Mouse (Mus musculus) gastrocnemius, adult 2 months (tissue): ENCODE results near the gene Gm3336. TPM values are rescaled to one million over a fixed set of nuclear protein-coding genes. Genes with fewer than 3 reads are reported as not detected.

Source experiments
- DNase-seq: peaks from one replicate; pipeline ENCODE4 v3.0.0; 2022
- H3K27ac ChIP-seq: fragments of 200-600 bp; 2 replicates; pipeline ENCODE4 v1.8.1; 2022; ENCODE audit warnings: mild to moderate bottlenecking
- H3K4me3 ChIP-seq: fragments of 200-600 bp; 2 replicates; pipeline ENCODE4 v1.8.1; 2022; ENCODE audit warnings: mild to moderate bottlenecking, moderate library complexity
- CTCF ChIP-seq: fragments of 200-600 bp; IDR thresholded peaks from 2 replicates; pipeline ENCODE4 v1.8.1; 2022; ENCODE audit warnings: antibody characterized with exemption, mild to moderate bottlenecking, moderate library complexity
- intact Hi-C: fragments of 180-260 bp; cut with DNase I; formaldehyde crosslinking; loops from one replicate; pipeline ENCODE4 v1.15.1; 2025
- long read RNA-seq, 2 experiments: library from polyadenylated mRNA; stranded (forward); transcript quantifications; one replicate each; pipeline ENCODE4 v2.0.0; 2021
- total RNA-seq, 2 experiments: library from RNA; stranded (reverse); gene quantifications; 2 replicates each; pipeline ENCODE4 v1.2.3; 2021

Gene Gm3336
- not detected for total RNA-seq
- long read RNA-seq, experiment 1: 0 reads
- long read RNA-seq, experiment 2: 0 reads

- intact Hi-C loops: no loop called here
- Histone ChIP-seq H3K27ac (no peak within 1 kb of the TSS), H3K4me3 (no peak within 1 kb of the TSS)
- peak; percentile 88 for TF ChIP-seq CTCF
- DNase-seq: peak; percentile 75
These were observed at the start of gene Gm3336 for GRCm38 (mm10) chr8:70718297-70718696. TSS of gene Gm3336 (plus strand) at chr8:70718543.

GRCm38 (mm10) chr8:70671615-70672324 is 46.6 kb upstream of the Gm3336 start:
- Histone ChIP-seq H3K27ac (peak overlapping the region; percentile 98), H3K4me3 (no peak overlapping the region)
- TF ChIP-seq CTCF: no peak
- DNase-seq: peak; percentile 85
- intact Hi-C loops: no loop called here

DNA sequence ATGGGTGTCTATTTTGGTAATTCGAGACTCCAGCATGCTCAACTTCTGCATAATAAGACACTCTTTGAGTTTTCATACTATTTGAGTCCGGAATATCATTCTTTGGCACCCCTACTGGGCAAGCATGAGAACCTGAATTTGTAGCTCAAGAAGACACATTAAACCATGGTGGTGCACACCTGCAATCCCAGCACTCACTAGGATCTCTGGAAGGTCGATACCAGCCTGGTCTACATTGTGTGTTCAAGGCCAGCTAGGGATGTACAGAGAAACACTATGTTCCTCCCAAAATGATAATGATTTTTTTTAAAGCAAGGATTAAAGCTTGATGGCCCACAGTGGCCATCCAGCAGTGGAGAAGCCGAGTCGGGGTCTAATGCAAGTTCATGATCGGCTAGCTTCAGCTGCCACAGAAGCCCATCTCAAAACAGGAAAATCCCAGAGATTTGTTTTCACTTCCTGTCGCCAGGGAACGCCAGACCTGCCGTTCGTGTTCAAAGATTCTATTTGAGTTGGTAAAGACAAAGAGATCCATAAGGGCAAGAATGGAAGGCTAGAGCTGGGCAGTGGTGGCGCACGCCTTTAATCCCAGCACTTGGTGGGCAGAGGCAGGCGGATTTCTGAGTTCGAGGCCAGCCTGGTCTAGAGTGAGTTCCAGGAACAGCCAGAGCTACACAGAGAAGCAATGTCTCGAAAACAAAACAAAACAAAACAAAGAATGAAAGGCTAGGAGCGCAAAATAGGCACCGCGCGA is 45.8 kb upstream of the Gm3336 start:
- DNase-seq: no peak
- H3K4me3 ChIP-seq: peak overlapping the region; percentile 82
- intact Hi-C loops: loop anchor here (1.0 kb wide), 1 partner anchor 28 kb away; no protein-coding TSS in a partner anchor
- no peak for TF ChIP-seq CTCF
- peak overlapping the region; percentile 98 for H3K27ac ChIP-seq

GRCm38 (mm10) chr8:70673079-70673856 is 45.1 kb upstream of the Gm3336 start, which contains the start of gene Lsm4:
TSS of gene Lsm4 (plus strand) at chr8:70673248.
- peak; percentile 97 for DNase-seq
- H3K4me3 ChIP-seq: peak within 1 kb of the TSS; percentile 82
- H3K27ac ChIP-seq: peak within 1 kb of the TSS; percentile 98
- intact Hi-C loops: loop anchor here (1.0 kb wide), 1 partner anchor 27 kb away; no protein-coding TSS in a partner anchor
- peak; percentile 87 for TF ChIP-seq CTCF

GRCm38 (mm10) chr8:70674109-70674508 is 44.2 kb upstream of the Gm3336 start:
- no peak for DNase-seq
- TF ChIP-seq CTCF: no peak
- Histone ChIP-seq H3K4me3 (peak overlapping the region; percentile 82), H3K27ac (peak overlapping the region; percentile 98)
- intact Hi-C loops: no loop called here

- Histone ChIP-seq H3K27ac (peak overlapping the region; percentile 98), H3K4me3 (no peak overlapping the region)
- DNase-seq: no peak
- TF ChIP-seq CTCF: no peak
- intact Hi-C loops: no loop called here
These were observed 43.6 kb upstream of the Gm3336 start for GRCm38 (mm10) chr8:70674716-70675115.

DNA sequence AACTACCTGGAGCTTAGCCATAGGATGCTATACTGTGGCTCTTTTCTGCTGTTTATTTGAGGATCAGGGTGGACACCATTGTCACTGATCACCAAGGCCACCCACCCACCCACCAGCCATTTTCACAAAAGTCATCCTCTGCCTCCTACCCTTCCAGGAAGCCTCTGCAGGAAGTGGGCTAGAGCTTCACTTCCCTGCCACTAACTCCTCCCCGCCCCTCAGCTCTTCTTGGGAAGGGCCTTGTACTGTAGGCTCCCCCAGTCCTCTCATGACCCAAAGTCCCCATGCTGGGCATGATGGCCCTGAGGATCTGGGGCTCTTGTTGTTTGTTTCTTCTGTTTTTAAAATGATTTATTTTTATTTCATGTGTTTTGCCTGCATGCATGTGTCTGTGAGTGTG is 43.0 kb upstream of the Gm3336 start:
- H3K27ac ChIP-seq: peak overlapping the region; percentile 98
- no peak for TF ChIP-seq CTCF
- DNase-seq: no peak
- intact Hi-C loops: no loop called here
- no peak overlapping the region for H3K4me3 ChIP-seq

DNA sequence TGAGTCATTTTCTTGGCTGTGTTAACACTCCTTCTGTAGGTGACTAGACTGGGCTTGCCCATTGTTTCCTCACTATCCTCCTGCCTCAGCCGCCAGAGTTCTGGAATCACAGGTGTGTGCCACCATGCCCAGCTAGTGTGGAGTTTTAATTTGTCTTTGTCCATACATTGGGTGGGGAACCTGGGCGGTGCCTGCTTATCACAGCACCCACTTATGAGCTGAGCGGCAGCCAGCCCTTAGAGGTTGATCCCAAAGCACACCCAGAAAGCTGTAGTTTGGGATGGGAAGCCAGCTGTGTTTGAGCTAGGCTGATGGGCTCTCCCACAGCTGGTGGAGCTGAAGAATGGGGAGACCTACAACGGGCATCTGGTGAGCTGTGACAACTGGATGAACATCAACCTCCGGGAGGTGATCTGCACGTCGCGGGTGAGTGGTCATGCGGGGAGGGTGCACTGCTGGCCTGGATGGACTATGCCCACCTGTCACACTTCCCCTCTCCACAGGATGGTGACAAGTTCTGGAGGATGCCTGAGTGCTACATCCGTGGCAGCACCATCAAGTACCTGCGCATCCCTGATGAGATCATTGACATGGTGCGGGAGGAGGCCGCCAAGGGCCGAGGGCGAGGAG is 40.8 kb upstream of the Gm3336 start:
- H3K4me3 ChIP-seq: no peak overlapping the region
- H3K27ac ChIP-seq: no peak overlapping the region
- TF ChIP-seq CTCF: no peak
- no peak for DNase-seq
- intact Hi-C loops: no loop called here

DNA sequence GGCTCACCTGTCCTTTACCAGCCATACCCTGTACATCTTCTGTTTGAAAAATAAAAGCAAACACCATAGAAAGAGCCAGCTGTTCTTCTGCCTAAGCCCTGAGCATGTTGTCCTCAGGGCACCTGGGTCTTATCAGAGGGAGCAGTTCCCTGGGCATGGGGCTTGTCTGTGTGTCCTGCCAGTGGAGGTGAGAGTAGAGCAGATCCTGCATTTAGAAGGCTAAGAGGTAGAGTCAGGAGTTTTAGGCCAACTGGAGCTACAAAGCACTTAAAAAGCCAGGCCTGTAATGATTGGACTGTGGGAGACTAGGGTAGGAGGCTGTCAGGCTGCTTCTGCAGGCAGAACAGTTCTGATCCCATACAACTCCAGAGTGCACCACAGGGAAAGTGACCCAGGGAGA is 39.7 kb upstream of the Gm3336 start:
- intact Hi-C loops: no loop called here
- TF ChIP-seq CTCF: no peak
- Histone ChIP-seq H3K27ac (peak overlapping the region; percentile 74; the same call in 1 of the 2 replicates), H3K4me3 (no peak overlapping the region)
- DNase-seq: no peak

- TF ChIP-seq CTCF: no peak
- Histone ChIP-seq H3K4me3 (no peak overlapping the region), H3K27ac (peak overlapping the region; percentile 74)
- no peak for DNase-seq
- intact Hi-C loops: no loop called here
These were observed 38.9 kb upstream of the Gm3336 start for GRCm38 (mm10) chr8:70679404-70679803.

DNA sequence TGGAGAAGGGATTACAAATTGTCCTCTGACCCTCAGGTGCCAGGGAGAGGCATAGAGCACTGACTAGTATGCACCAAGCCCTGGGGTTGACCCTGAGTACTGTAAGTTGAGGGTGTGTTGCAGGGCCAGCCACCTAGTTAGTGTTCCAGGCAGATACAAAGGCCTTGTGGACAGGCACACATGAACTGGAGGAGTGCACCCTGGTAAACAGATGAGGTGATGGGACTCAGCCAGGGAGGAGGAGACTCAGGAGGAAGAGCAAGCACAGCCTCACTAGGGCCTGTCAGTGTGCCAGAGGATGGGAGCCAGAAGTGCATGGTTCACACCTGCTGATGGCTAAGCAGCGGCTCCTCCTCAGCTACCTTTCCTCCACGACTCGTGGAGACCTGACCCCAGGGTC is 38.3 kb upstream of the Gm3336 start:
- intact Hi-C loops: no loop called here
- TF ChIP-seq CTCF: no peak
- H3K4me3 ChIP-seq: no peak overlapping the region
- peak overlapping the region; percentile 74 for H3K27ac ChIP-seq
- DNase-seq: peak; percentile 63

DNA sequence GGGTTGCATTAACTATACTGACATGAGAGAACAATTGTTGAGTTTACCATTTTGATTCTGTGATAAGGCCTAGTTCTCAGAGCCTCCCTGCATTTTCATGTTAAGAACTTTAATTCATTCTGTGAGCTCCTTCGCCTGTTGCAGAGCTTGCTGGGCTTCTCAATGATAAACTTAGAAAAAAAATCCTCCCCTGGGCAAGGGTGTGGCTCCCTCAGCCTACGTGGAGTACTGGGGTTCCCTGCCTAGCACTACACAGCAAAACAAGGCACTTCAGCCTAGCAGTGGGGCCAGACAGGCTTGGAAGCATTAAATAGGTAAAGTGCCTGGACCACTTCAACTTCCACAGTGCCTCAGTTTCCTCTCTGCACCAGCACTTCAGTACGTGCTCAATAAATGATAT is 36.9 kb upstream of the Gm3336 start:
- intact Hi-C loops: no loop called here
- no peak for DNase-seq
- H3K4me3 ChIP-seq: no peak overlapping the region
- TF ChIP-seq CTCF: no peak
- H3K27ac ChIP-seq: peak overlapping the region; percentile 88
